Mouse (Mus musculus): ENCODE data around the gene Cdk5rap2. TPM values are rescaled to one million over a fixed set of nuclear protein-coding genes. Genes with fewer than 3 reads are reported as not detected.

Gene Cdk5rap2
- polyA plus RNA-seq, 1 experiment from 2014 or later, result 30.6 TPM

DNA sequence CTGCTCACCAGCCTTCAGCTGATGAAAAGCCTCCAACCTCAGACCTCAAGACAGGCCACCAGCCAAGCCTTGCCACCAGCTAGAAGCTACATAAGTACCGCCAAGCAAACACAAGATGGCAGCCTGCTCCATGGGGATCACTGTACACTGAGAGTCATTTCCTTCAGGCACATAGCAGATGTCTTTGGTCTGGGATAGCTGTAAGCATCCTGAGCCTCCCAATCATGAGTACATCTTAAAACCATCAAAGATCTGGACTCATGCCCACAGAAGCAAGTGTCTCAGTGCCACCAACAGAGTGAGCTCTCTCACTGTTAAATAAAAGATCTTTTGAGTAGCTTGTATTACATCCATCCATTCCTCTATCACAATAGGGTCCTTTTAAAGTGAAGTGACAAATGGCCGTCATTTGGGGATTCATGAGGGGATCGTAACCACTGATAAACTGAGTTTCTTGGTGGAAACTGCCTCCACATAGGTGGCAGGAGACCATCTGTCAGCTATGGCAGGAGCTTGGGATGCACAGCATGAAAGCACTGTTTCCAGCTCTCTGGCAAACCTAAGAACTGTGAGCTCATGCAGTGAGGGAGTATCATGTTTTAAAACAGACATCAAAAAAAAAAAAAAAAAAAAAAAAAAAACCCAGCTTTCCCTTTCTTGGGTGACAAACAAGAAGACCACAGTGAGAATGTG is 150.4 kb downstream of the Cdk5rap2 start:
- no peak for ATAC-seq (ENCODE audit: insufficient number of reproducible peaks, insufficient read depth, low FRiP score, low TSS enrichment)
- 90% methylated on average over 3 of the region's 3 CpGs for WGBS
- H3K36me3 ChIP-seq, result peaks cover 49% of the 10 kb centered on the region

DNA sequence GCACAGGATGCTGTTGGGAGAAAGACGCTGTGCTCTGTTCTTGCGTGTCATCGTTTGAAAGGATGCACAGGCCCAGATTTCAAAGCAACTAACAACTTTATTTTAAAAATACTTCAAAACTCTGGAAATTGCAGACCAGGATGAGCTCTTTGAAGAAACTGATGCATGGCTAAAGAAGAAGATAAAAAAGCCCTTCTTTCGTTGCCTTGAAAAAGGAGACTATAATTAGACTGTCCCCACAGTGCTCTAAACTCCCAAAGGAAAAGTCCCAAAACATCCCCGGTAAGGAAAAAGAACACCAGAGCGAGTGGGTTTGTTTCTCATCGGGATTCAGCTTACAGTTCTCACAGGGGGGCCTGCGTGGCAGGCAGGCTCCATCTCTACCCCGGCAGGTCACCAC is 151.4 kb downstream of the Cdk5rap2 start:
- no peak overlapping the region for H3K4me3 ChIP-seq
- no peaks in the 10 kb centered on the region for H3K9me3 ChIP-seq
- H3K36me3 ChIP-seq, result peaks cover 50% of the 10 kb centered on the region
- no peaks in the 10 kb centered on the region for H3K4me1 ChIP-seq
- no peak overlapping the region for H3K9ac ChIP-seq
- 57% methylated on average over 9 of the region's 9 CpGs for WGBS
- no peak for ATAC-seq (ENCODE audit: insufficient number of reproducible peaks, insufficient read depth, low FRiP score, low TSS enrichment)
- H3K27ac ChIP-seq, result no peak overlapping the region
- H3K27me3 ChIP-seq, result no peaks in the 10 kb centered on the region
- no peak overlapping the region for H3K4me2 ChIP-seq (replicated peaks)

More for the DNA sequence above, 150.4 kb downstream of the Cdk5rap2 start:
- Histone ChIP-seq H3K9me3 (no peaks in the 10 kb centered on the region), H3K4me2 (replicated peaks) (no peak overlapping the region), H3K4me1 (no peaks in the 10 kb centered on the region), H3K27ac (no peak overlapping the region), H3K27me3 (no peaks in the 10 kb centered on the region), H3K9ac (no peak overlapping the region), H3K4me3 (no peak overlapping the region)

DNA sequence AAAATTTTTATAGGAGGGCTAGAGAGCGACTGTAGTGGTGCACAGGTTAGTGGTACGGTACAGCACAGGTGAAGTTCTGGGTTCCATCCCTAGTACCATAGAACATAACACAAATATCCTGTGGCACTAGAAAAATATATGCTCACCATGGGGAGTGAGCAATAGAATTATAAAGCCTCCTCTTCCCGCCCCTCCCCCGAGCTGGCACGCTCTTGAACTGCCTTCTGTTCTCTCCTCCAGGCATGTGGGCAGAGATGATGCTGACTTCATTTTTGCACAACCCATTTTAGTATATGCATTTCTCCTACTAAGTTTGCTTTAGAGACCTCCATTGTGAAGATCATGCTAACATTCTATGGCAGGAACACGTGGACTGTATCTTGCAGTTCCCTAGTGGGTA is 152.0 kb downstream of the Cdk5rap2 start:
- no peak overlapping the region for H3K9ac ChIP-seq
- no peak overlapping the region for H3K27ac ChIP-seq
- H3K9me3 ChIP-seq, result no peaks in the 10 kb centered on the region
- H3K36me3 ChIP-seq, result peaks cover 52% of the 10 kb centered on the region
- H3K27me3 ChIP-seq, result no peaks in the 10 kb centered on the region
- no peak for ATAC-seq (ENCODE audit: insufficient number of reproducible peaks, insufficient read depth, low FRiP score, low TSS enrichment)
- WGBS, result 91% methylated on average over 6 of the region's 6 CpGs
- no peak overlapping the region for H3K4me3 ChIP-seq
- H3K4me1 ChIP-seq, result no peaks in the 10 kb centered on the region
- H3K4me2 ChIP-seq (replicated peaks), result no peak overlapping the region

DNA sequence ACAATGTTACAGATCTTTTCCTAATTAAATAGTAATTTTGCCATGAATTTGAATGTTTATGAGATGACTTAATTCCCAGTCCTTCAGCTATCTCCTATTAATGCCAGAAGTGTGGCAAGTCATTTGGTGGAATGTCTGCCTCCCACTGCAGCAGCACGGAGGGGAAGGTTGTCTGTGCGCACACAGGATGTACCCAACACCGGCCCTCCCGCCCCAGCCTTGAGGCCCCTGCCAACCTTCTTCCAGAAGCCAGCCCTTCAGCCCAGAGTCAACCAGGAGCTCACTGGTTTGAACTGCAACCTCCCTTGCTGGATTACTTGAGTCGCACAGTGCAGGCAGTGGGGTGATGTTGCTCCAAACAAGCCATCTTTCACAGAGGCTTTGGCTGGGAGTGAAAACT is 158.5 kb downstream of the Cdk5rap2 start:
- Histone ChIP-seq H3K36me3 (peaks cover 49% of the 10 kb centered on the region), H3K4me3 (no peak overlapping the region), H3K9ac (no peak overlapping the region), H3K9me3 (no peaks in the 10 kb centered on the region), H3K4me1 (no peaks in the 10 kb centered on the region), H3K27ac (no peak overlapping the region), H3K4me2 (replicated peaks) (no peak overlapping the region), H3K27me3 (no peaks in the 10 kb centered on the region)
- no peak for ATAC-seq (ENCODE audit: insufficient number of reproducible peaks, insufficient read depth, low FRiP score, low TSS enrichment)
- 82% methylated on average over 5 of the region's 5 CpGs for WGBS

DNA sequence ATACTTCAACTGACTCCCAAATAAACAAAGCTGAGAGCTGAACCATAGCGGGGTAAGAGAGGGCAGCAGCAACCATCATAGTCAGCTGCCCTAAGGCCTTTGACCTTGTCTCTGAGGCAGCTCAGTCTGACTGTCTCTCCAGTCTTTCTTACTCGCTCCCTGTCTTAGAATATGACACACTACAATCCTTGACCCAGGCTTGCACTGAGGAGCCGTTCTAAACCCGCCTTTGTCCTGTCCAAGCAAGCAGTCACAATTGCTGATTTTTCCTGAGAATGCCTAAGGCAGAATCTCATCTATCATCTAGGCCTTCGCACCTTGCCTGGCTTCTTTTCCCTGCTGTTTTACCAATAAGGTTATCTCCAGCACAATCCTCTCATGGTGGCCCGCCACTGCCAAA is 164.5 kb downstream of the Cdk5rap2 start:
- H3K27ac ChIP-seq, result no peak overlapping the region
- ATAC-seq (ENCODE audit: insufficient number of reproducible peaks, insufficient read depth, low FRiP score, low TSS enrichment), result no peak
- no peak overlapping the region for H3K9ac ChIP-seq
- no peaks in the 10 kb centered on the region for H3K4me1 ChIP-seq
- H3K4me2 ChIP-seq (replicated peaks), result no peak overlapping the region
- no peaks in the 10 kb centered on the region for H3K9me3 ChIP-seq
- no peaks in the 10 kb centered on the region for H3K27me3 ChIP-seq
- WGBS, result 57% methylated on average over 6 of the region's 6 CpGs
- peaks cover 44% of the 10 kb centered on the region for H3K36me3 ChIP-seq
- no peak overlapping the region for H3K4me3 ChIP-seq

DNA sequence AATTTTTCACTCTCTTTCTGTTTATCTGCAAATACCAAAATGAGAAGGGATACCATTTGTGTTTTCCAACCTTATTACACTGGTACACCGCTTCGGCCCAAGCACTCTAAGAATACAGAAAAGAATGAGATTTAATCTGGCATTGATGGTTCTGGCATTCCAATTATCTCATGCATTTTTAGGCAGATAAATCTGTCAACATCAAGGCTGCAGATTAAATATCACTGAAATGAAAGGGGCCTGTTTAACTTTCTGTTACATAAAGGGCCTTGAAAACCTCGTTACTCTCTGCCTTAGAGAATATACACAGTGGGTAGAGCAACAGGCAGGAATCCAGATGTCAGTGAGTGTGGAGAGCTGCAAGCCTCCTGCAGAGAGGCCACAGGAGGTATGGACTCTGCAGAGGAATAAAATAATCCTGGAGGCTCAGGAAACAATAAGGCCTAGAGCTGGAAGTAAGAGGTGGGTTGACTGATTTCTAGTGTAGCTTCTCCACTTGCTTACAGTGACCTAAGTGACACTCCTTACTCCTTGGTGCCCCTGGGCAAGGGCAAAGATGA is 166.6 kb downstream of the Cdk5rap2 start:
- H3K27me3 ChIP-seq, result no peaks in the 10 kb centered on the region
- WGBS, result 59% methylated on average over 3 of the region's 3 CpGs
- H3K4me1 ChIP-seq, result no peaks in the 10 kb centered on the region
- H3K4me3 ChIP-seq, result no peak overlapping the region
- H3K36me3 ChIP-seq, result peaks cover 53% of the 10 kb centered on the region
- no peak overlapping the region for H3K4me2 ChIP-seq (replicated peaks)
- no peak for ATAC-seq (ENCODE audit: insufficient number of reproducible peaks, insufficient read depth, low FRiP score, low TSS enrichment)
- H3K9ac ChIP-seq, result no peak overlapping the region
- H3K9me3 ChIP-seq, result no peaks in the 10 kb centered on the region
- H3K27ac ChIP-seq, result no peak overlapping the region

DNA sequence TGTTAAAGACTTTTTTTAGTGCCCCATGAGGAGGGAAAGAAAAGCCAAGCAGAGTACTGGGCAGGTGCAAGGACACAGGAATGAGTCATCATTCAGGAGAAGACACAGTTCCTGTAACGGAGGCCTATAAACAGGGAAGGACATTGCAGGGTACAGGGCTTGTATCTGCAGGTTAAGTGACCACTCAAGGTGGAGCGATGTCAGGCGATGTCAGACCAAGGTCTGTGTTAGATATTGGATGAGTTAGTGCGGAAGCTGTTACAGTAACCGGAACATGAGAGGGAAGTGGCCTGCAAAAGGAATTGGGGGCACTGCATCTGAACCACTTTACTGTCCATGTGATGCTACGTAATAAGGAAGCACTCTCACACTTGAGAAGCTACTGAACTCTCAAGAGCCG is 170.5 kb downstream of the Cdk5rap2 start:
- H3K36me3 ChIP-seq, result peaks cover 66% of the 10 kb centered on the region
- no peaks in the 10 kb centered on the region for H3K27me3 ChIP-seq
- no peak overlapping the region for H3K27ac ChIP-seq
- no peak overlapping the region for H3K4me2 ChIP-seq (replicated peaks)
- 93% methylated on average over 7 of the region's 7 CpGs for WGBS
- H3K9me3 ChIP-seq, result no peaks in the 10 kb centered on the region
- no peak overlapping the region for H3K9ac ChIP-seq
- H3K4me1 ChIP-seq, result no peaks in the 10 kb centered on the region
- H3K4me3 ChIP-seq, result no peak overlapping the region
- no peak for ATAC-seq (ENCODE audit: insufficient number of reproducible peaks, insufficient read depth, low FRiP score, low TSS enrichment)

DNA sequence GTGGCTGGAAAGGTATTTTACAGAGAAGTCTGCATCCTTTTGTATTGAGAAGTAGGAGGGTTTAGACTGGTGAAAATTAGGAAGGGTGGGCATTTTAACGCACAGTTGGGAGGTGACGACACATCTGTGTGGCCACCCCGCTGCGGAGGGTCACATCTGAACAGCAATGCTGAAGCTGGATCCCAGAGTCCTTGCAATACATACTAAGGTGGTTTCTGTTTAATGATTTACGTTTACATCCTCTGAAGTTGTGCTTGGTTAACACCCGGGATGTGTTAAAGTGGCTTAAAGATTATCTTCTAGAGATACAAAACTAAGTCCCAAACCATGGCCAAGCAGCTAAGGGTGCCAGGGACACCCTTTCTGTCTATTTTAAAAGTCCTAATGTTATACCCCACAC is 171.4 kb downstream of the Cdk5rap2 start:
- no peak overlapping the region for H3K4me2 ChIP-seq (replicated peaks)
- H3K9ac ChIP-seq, result no peak overlapping the region
- no peak for ATAC-seq (ENCODE audit: insufficient number of reproducible peaks, insufficient read depth, low FRiP score, low TSS enrichment)
- no peaks in the 10 kb centered on the region for H3K4me1 ChIP-seq
- peaks cover 73% of the 10 kb centered on the region for H3K36me3 ChIP-seq
- no peaks in the 10 kb centered on the region for H3K9me3 ChIP-seq
- H3K27ac ChIP-seq, result no peak overlapping the region
- H3K4me3 ChIP-seq, result no peak overlapping the region
- no peaks in the 10 kb centered on the region for H3K27me3 ChIP-seq
- 91% methylated on average over 6 of the region's 6 CpGs for WGBS

DNA sequence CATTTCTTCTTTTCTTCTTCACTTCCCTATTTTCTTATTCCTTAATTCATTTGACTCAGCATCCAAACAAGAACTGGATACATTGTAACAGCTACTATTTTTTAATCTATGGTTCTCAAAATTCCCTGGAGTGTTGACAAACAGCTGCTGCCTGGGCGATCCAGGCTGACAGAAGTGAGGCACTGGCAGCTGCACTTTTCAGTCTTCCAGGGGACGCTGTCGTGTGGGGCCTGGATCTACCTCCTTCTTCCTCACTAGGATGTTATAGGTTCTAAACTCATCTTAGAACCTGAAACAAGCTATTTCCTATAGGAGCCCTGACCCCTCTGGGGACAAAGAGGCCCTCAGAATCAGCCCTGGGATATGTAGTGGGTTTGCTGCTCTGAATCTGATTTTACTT is 177.9 kb downstream of the Cdk5rap2 start:
- 91% methylated on average over 3 of the region's 3 CpGs for WGBS

DNA sequence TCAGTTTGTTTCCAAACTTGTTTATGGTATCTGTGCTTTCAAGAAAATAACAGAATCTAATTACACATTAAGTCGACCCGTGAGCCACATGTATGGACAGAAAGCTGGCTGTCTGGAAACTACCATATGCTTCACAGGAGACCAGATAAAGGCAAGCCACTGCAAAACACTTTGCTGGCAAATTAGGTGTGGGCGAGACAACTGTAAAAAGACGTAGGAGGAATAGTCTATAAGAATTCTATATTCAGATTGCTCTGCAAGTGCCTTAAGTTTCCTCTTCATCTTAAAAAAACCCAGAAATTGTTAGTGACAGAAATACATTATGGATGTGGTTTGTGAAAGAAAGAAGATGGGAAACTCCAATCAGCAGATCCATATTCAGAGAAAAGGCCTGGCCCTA is 180.4 kb downstream of the Cdk5rap2 start:
- Histone ChIP-seq H3K4me2 (replicated peaks) (no peak overlapping the region), H3K9ac (no peak overlapping the region), H3K4me3 (no peak overlapping the region), H3K27me3 (no peaks in the 10 kb centered on the region), H3K36me3 (peaks cover 40% of the 10 kb centered on the region), H3K4me1 (no peaks in the 10 kb centered on the region), H3K27ac (no peak overlapping the region), H3K9me3 (no peaks in the 10 kb centered on the region)
- ATAC-seq (ENCODE audit: insufficient number of reproducible peaks, insufficient read depth, low FRiP score, low TSS enrichment), result no peak
- WGBS, result 84% methylated on average over 4 of the region's 4 CpGs

More for the DNA sequence above, 177.9 kb downstream of the Cdk5rap2 start:
- H3K27ac ChIP-seq, result no peak overlapping the region
- H3K4me1 ChIP-seq, result no peaks in the 10 kb centered on the region
- no peak overlapping the region for H3K4me2 ChIP-seq (replicated peaks)
- H3K9ac ChIP-seq, result no peak overlapping the region
- no peak overlapping the region for H3K4me3 ChIP-seq
- no peak for ATAC-seq (ENCODE audit: insufficient number of reproducible peaks, insufficient read depth, low FRiP score, low TSS enrichment)
- H3K27me3 ChIP-seq, result no peaks in the 10 kb centered on the region
- H3K9me3 ChIP-seq, result no peaks in the 10 kb centered on the region
- H3K36me3 ChIP-seq, result peaks cover 35% of the 10 kb centered on the region

DNA sequence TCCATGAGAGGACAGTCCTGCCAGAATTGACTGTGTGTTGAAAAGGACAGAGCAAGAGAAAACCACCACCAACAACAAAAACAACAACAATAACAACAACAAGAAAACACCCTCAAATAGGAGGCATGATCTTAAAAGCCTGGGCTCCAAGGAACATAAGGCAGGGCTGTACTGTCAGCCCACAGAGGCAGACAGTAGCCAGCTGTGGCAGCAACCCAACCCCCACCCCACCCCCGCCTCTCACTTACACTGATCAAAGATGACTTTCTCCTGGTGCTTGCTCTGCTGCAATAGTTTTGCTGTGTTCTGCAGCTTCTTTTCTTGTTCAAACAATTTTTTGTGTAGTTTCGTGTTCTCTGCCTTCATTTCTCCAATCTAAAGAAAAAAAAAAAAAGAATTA is 181.9 kb downstream of the Cdk5rap2 start:
- WGBS, result 72% methylated on average over 2 of the region's 2 CpGs
- no peak overlapping the region for H3K27ac ChIP-seq
- no peak overlapping the region for H3K4me3 ChIP-seq
- H3K27me3 ChIP-seq, result no peaks in the 10 kb centered on the region
- H3K4me1 ChIP-seq, result no peaks in the 10 kb centered on the region
- ATAC-seq (ENCODE audit: insufficient number of reproducible peaks, insufficient read depth, low FRiP score, low TSS enrichment), result no peak
- H3K9me3 ChIP-seq, result no peaks in the 10 kb centered on the region
- H3K4me2 ChIP-seq (replicated peaks), result no peak overlapping the region
- H3K9ac ChIP-seq, result no peak overlapping the region
- peaks cover 44% of the 10 kb centered on the region for H3K36me3 ChIP-seq

DNA sequence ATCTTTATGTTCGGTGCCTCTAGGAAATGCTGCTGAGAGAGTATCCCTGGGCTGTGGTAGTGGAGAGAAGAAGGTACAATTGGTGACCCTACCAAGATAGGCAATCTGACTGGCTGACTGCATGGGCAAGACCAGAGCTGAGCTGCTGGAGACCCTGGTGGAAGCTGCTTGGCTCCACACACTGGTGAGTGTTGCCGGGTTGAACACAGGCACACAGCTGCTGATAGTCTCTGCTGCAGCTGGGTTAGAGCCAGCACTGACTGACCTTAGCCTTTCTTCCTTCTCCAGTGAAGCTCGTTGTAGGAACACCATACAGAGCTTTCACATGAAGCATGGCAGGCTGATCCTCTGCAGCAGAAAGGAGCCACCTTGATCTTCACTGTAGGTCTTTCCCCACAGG is 182.6 kb downstream of the Cdk5rap2 start:
- Histone ChIP-seq H3K27me3 (no peaks in the 10 kb centered on the region), H3K4me3 (no peak overlapping the region), H3K9me3 (no peaks in the 10 kb centered on the region), H3K4me2 (replicated peaks) (no peak overlapping the region), H3K27ac (no peak overlapping the region), H3K4me1 (no peaks in the 10 kb centered on the region), H3K9ac (no peak overlapping the region), H3K36me3 (peaks cover 47% of the 10 kb centered on the region)
- 89% methylated on average over 3 of the region's 3 CpGs for WGBS
- ATAC-seq (ENCODE audit: insufficient number of reproducible peaks, insufficient read depth, low FRiP score, low TSS enrichment), result no peak
